Mouse (Mus musculus) layer of hippocampus, postnatal 36 days (tissue): ENCODE measurements around the gene Pmfbp1. TPM values are rescaled to one million over a fixed set of nuclear protein-coding genes. Genes with fewer than 3 reads are reported as not detected.

Source experiments
- total RNA-seq, 2 experiments: library from RNA; stranded (reverse); gene quantifications; 2 replicates each; pipeline ENCODE4 v1.2.3; 2021

Gene Pmfbp1
- total RNA-seq, 2 experiments from 2014 or later, result 0.10 TPM; not detected in 1

Other genes starting within 250 kb of the Pmfbp1 start
- gene Dhx38, start 71.8 kb downstream of the Pmfbp1 start, total RNA-seq, result 10 to 100 TPM; 24.8 to 27.4 TPM
- gene Txnl4b, start 71.9 kb downstream of the Pmfbp1 start, total RNA-seq, result 10 to 100 TPM; 12.9 to 15.3 TPM
- not detected for gene Hp, start 85.1 kb downstream of the Pmfbp1 start, total RNA-seq
- 10 to 100 TPM; 23.9 to 24.2 TPM for gene Dhodh, start 114.6 kb downstream of the Pmfbp1 start, total RNA-seq
- 1 to 10 TPM; 2.5 to 3.9 TPM for gene Pkd1l3, start 120.5 kb downstream of the Pmfbp1 start, total RNA-seq
- 10 to 100 TPM; 93.2 to 94.0 TPM for gene Ist1, start 199.2 kb downstream of the Pmfbp1 start, total RNA-seq
- 10 to 100 TPM; 44.6 to 46.8 TPM for gene Zfp821, start 211.5 kb downstream of the Pmfbp1 start, total RNA-seq
- 10 to 100 TPM; 37.4 to 40.3 TPM for gene Atxn1l, start 243.7 kb downstream of the Pmfbp1 start, total RNA-seq